Mouse (Mus musculus) right cerebral cortex, postnatal 4 days (tissue): Measurements from ENCODE around the gene Klhdc1.

Source experiments
- DNase-seq: peaks from one replicate; pipeline ENCODE4 v3.0.0-alpha.2; 2022

Gene Klhdc1

GRCm38 (mm10) chr12:69240876-69241275, at the start of gene Klhdc1:
Gene Klhdc1 (plus strand): TSS chr12:69241176.
- DNase-seq, result no peak

- DNase-seq, result no peak
Measured at GRCm38 (mm10) chr12:69191396-69191795, 49.6 kb upstream of the Klhdc1 start.

- no peak for DNase-seq
Measured at GRCm38 (mm10) chr12:69192637-69193036, 48.3 kb upstream of the Klhdc1 start.

- DNase-seq, result peak; percentile 68
Measured at GRCm38 (mm10) chr12:69196444-69197377, 44.3 kb upstream of the Klhdc1 start, which contains the start of gene Gm49383. Gene Gm49383 (minus strand): TSS chr12:69197104.

GRCm38 (mm10) chr12:69197378-69198163, 43.4 kb upstream of the Klhdc1 start:
- DNase-seq, result peak; percentile 62

DNA sequence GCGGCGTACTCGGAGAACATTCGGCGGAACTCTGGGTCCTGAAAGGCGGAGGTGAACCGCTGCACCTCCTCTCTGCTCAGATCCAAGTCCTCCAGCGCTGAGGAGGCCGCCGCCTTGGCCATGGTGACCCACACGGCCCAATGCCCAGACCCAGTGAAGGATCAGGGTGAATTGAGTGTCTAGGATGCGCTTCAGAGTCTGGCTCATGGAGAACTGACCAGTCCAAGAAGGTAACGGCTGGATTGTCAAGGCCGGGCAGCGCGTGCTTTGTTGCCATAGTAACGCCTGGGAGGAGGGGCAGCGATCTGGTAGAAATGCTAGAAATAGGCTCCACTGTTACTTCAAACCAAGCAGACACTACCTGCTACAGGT, 42.8 kb upstream of the Klhdc1 start, which contains the start of gene Dnaaf2:
Dnaaf2 (minus strand) TSS at position 266 of the 372 bp plus-strand sequence.
- DNase-seq, result peak; percentile 57

GRCm38 (mm10) chr12:69198985-69199384, 42.0 kb upstream of the Klhdc1 start:
- no peak for DNase-seq

DNA sequence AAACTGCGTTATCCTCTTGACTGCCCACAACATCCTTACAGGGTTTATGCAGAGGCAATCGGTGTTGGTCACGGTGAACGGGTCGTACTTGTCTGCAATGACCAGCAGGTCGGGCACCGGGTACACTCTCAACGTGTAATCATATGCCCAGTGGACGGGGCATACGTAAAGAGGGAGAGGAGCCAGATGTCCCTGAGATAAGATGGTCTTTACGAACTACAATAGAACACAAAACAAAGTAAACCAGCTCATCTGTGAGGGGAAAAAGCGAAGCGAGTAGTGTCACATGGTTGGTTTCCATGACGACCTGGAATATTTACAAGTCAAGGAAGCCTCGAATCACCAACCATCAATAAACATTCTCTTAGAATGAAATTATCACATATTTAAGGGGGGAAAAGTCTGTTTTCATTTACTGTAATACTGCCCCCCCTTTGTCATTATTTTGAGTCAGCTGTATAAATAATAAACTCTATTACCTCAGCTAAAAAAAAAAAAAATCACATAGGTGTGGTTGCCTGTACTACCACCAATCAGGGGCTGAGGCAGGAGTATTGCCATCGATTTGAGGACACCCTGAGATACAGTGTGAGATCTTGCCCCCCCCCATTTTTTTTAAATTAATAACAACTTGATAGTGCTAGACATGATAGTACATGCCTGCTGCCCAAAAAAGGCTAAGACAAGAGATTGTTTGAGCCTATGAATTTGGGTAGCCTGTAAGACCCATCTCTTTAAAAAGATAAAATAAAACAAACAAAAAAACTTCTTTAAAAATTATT, 36.7 kb upstream of the Klhdc1 start, which contains the start of gene Gm49384:
Gm49384 (minus strand) TSS at position 216 of the 782 bp plus-strand sequence.
- no peak for DNase-seq

DNA sequence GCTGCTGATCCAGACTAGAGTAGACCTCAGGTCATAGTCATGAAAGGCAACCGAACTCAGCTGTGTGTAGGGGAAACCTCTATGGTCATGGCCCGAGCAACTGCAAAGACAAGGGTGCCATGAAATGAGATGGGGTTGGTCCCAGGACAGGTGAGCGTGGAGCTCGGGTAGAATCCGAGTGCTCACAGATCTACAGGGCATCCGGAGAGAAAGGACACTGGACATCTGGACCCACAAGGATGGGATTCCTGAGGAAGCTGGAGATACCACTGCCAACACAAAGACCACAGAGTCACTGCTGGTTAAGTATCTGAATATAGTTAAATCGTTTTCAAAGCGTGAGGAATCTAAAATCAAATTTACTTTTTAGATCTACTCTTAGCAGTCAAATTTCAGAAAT, 33.6 kb upstream of the Klhdc1 start:
- no peak for DNase-seq

- no peak for DNase-seq
Measured at GRCm38 (mm10) chr12:69207926-69208325, 33.0 kb upstream of the Klhdc1 start.

DNA sequence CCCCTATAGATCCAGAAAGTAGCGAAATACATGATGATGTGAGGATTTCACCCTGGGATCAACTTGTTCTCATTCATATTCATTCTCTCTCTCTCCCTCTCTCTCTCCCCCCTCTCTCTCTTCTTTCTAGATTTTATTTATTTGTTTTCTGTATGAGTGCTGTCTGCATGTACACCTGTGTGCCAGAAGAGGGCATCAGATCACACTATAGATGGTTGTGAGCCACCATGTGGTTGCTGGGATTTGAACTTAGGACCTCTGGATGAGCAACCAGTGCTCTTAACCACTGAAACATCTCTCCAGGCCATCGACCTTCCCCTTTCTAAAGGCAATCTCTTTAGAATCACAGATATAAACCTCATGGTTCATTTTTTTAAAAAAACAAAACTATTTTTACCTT, 32.5 kb upstream of the Klhdc1 start:
- DNase-seq, result no peak

DNA sequence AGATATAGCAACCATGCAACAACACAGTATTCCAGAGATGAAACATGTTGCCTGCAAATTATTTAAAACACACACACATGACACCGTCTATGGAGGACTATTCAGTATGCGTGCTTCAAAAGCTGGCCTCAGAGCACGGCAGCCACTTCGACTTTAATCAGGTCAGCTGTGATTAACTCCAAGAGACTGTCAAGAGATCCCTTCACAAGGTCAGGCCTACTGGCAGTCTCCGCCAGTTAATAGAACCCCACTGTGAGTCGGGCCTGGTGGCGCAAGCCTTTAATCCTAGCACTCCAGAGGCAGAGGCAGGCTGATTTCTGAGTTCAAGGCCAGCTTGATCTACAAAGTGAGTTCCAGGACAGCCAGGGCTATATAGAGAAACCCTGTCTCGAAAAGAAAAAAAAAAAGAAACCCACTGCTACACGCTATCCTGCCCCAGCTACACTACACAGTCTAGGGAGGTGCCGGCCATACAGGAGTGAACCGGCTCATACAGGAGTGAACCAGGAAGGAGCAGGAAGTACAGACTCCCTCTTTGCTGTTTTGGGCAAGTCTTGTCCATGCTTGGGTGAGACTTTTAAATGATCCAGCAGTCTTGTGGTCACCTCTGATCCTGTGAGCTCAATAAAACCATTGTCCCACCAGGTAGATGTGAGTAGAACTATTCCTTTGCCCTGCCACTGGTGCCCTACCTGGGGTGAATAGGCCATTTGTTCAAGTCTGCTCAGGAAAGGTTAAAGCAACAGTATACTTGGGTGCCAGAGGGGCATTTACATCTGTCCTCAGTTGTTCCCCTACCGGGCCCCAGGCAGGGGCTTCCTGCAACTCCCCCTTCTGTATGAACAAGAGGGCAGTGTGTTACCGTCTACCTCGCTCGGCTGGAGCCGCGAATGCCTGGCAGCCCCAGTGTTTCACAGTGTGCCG, 30.7 kb upstream of the Klhdc1 start:
- DNase-seq, result no peak

DNA sequence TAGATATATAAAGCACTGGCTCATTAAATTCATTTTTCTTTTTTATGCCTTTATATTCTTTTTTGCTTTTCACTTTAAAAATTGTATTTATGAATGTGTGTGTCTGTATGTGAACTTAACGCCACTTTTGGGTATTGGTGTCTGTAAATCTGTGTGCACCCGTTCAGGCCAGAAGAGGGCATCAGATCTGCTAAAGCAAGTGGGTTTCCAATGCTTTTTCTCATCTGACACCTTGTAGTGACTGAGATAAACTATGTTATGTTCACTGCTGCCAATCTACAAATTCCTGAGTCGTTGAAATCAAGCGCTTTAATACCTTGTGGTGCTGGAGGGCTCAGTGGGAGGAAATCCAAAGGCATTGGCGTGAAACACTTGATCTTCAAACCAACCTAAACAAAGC, 29.9 kb upstream of the Klhdc1 start:
- no peak for DNase-seq

- no peak for DNase-seq
Measured at GRCm38 (mm10) chr12:69213186-69213777, 27.7 kb upstream of the Klhdc1 start.

GRCm38 (mm10) chr12:69214393-69214792, 26.6 kb upstream of the Klhdc1 start:
- no peak for DNase-seq

DNA sequence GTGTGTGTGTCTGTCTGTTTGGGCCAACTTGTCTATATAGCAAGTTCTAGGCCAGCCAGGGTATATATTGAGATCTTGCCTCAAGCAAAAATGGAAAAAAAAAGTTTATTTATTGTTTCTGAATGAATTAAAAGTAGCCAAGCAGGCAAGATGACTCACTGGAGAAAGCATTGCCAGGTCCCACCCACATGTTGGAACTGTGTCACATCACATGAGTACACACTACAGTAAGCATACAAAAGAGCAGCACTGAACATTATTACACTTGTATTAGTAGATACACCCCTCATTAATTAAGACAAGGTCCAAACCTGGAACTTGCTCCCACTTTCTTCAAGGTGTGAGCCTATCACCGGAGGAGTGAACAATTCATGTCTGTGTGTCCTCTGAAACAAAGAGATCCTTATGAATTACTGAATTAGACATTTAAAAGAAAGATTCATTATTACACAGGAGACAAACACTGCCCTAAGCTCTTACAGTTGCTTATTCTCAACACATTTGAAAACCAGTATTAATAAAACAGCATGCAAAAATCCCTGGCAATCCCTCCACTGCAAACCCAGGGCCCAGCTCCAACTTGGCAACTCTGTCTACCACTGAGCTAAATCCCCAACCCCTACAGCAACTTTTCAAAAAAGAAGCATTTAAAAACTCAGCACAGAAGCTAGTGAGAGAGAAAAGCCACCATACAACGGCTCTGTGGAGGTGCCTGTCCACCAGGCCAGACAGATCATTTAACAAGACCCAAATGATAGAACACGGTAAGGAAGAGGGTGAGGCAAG, 25.8 kb upstream of the Klhdc1 start:
- DNase-seq, result no peak

- DNase-seq, result no peak
Measured at GRCm38 (mm10) chr12:69216587-69216986, 24.4 kb upstream of the Klhdc1 start.

GRCm38 (mm10) chr12:69220613-69221277, 20.2 kb upstream of the Klhdc1 start:
- no peak for DNase-seq

GRCm38 (mm10) chr12:69227776-69228466, 13.1 kb upstream of the Klhdc1 start, which contains the start of gene Pole2:
Gene Pole2 (minus strand): TSS chr12:69228195.
- peak; percentile 90 for DNase-seq
